Mouse (Mus musculus) myocyte (in vitro differentiated cells): Measurements from ENCODE around the gene Prkcb. TPM values are rescaled to one million over a fixed set of nuclear protein-coding genes. Genes with fewer than 3 reads are reported as not detected.

Source experiments
- H3K27me3 ChIP-seq: one replicate; pipeline ENCODE4 v1.6.1; 2011; ENCODE audit not compliant: control insufficient read depth, insufficient read depth, insufficient read length
- H3K36me3 ChIP-seq: one replicate; pipeline ENCODE4 v1.6.1; 2011; ENCODE audit not compliant: control insufficient read depth, insufficient read depth
- H3K4me2 ChIP-seq: one replicate; pipeline ENCODE4 v1.6.1; 2011; ENCODE audit warnings: low read depth, control low read depth
- H3K4me3 ChIP-seq: one replicate; pipeline ENCODE4 v1.5.1; 2011; ENCODE audit warnings: mild to moderate bottlenecking, control low read depth, moderate library complexity
- H3K79me2 ChIP-seq: one replicate; pipeline ENCODE4 v1.6.1; 2011; ENCODE audit not compliant: control insufficient read depth, insufficient read depth
- H3ac ChIP-seq: one replicate; pipeline ENCODE4 v1.6.1; 2011; ENCODE audit not compliant: control insufficient read depth, insufficient read length
- CEBPB ChIP-seq: IDR thresholded peaks from 2 replicates; pipeline ENCODE4 v1.6.1; 2011; ENCODE audit warnings: mild to moderate bottlenecking, moderate library complexity; ENCODE audit not compliant: poor library complexity, insufficient read depth, severe bottlenecking
- E2F4 ChIP-seq: IDR thresholded peaks from one replicate; pipeline ENCODE4 v1.6.1; 2011; ENCODE audit warnings: mild to moderate bottlenecking, control low read depth, moderate library complexity; ENCODE audit not compliant: insufficient read depth
- MAX ChIP-seq: IDR thresholded peaks from one replicate; pipeline ENCODE4 v1.6.1; 2011; ENCODE audit warnings: low read depth, mild to moderate bottlenecking, control low read depth
- MYOD1 ChIP-seq, 3 experiments: IDR thresholded peaks; one replicate each; pipeline ENCODE4 v1.6.1; 2011; ENCODE audit warnings: control low read depth in 2 of 3, low read depth in 2 of 3, mild to moderate bottlenecking in 2 of 3, moderate library complexity in 1 of 3; ENCODE audit not compliant: insufficient read length in 2 of 3, control insufficient read depth in 1 of 3
- MYOG ChIP-seq, 3 experiments: IDR thresholded peaks; one replicate each; pipeline ENCODE4 v1.6.1; 2011; ENCODE audit warnings: control low read depth in 2 of 3, low read depth in 2 of 3, mild to moderate bottlenecking in 2 of 3; ENCODE audit not compliant: insufficient read length in 2 of 3, control insufficient read depth in 1 of 3, insufficient read depth in 1 of 3
- POLR2A ChIP-seq: IDR thresholded peaks from one replicate; pipeline ENCODE4 v1.6.1; 2011; ENCODE audit warnings: low read depth, mild to moderate bottlenecking, control low read depth, moderate library complexity; ENCODE audit not compliant: insufficient read length
- POLR2AphosphoS2 ChIP-seq: IDR thresholded peaks from one replicate; pipeline ENCODE4 v1.6.1; 2011; ENCODE audit warnings: low read depth, control low read depth; ENCODE audit not compliant: insufficient read length
- REST ChIP-seq: IDR thresholded peaks from one replicate; pipeline ENCODE4 v1.6.1; 2011; ENCODE audit warnings: mild to moderate bottlenecking, control low read depth, moderate library complexity; ENCODE audit not compliant: insufficient read depth, insufficient read length
- SRF ChIP-seq: IDR thresholded peaks from one replicate; pipeline ENCODE4 v1.6.1; 2011; ENCODE audit warnings: low read depth; ENCODE audit not compliant: control insufficient read depth, insufficient read length
- TCF12 ChIP-seq: IDR thresholded peaks from one replicate; pipeline ENCODE4 v1.6.1; 2011; ENCODE audit warnings: mild to moderate bottlenecking, control low read depth; ENCODE audit not compliant: poor library complexity, insufficient read depth, severe bottlenecking
- TCF3 ChIP-seq: IDR thresholded peaks from one replicate; pipeline ENCODE4 v1.6.1; 2011; ENCODE audit warnings: low read depth, control low read depth; ENCODE audit not compliant: insufficient read length
- USF1 ChIP-seq: IDR thresholded peaks from one replicate; pipeline ENCODE4 v1.6.1; 2011; ENCODE audit warnings: low read depth, mild to moderate bottlenecking, control low read depth, moderate library complexity
- polyA plus RNA-seq: library from polyadenylated mRNA; unstranded; fragments of >200 nt; fragmentation: generic; extraction: Trizol; gene quantifications from one replicate; pipeline ENCODE4 v1.2.1, GENCODE M21; 2012; ENCODE audit warnings: missing spikeins

The Prkcb gene
- polyA plus RNA-seq, 1 experiment: 2.2 TPM

GRCm38 (mm10) chr7:122404571-122405393 lies 116.2 kb downstream of the Prkcb start:
- H3K4me2 ChIP-seq: peak overlapping the region; percentile 58
- no peaks in the 10 kb centered on the region for H3K79me2 ChIP-seq
- no peak for TF ChIP-seq TCF3
- TF ChIP-seq USF1: no peak
- peak in 1 of 3 experiments; percentile 74 for TF ChIP-seq MYOG (IDR thresholded peaks at IDR 0.05; ENCODE audit: control insufficient read depth in 1 of 3, insufficient read depth in 1 of 3, insufficient read length in 2 of 3, low read depth in 2 of 3)
- no peak for TF ChIP-seq SRF
- TF ChIP-seq POLR2A: no peak
- no peak for TF ChIP-seq CEBPB
- TF ChIP-seq POLR2AphosphoS2: no peak
- TF ChIP-seq MAX: no peak
- TF ChIP-seq REST: no peak
- no peak for TF ChIP-seq E2F4
- TF ChIP-seq TCF12: no peak
- peak in 2 of 3 experiments; percentile 53 to 62 for TF ChIP-seq MYOD1 (IDR thresholded peaks at IDR 0.05; ENCODE audit: control insufficient read depth in 1 of 3, insufficient read length in 2 of 3, low read depth in 2 of 3)
- no peaks in the 10 kb centered on the region for H3K36me3 ChIP-seq
- no peaks in the 10 kb centered on the region for H3K27me3 ChIP-seq
- no peak overlapping the region for H3K4me3 ChIP-seq
- H3ac ChIP-seq: no peak overlapping the region

- no peak overlapping the region for H3ac ChIP-seq
- TF ChIP-seq MYOD1 (IDR thresholded peaks at IDR 0.05; ENCODE audit: control insufficient read depth in 1 of 3, insufficient read length in 2 of 3, low read depth in 2 of 3) (no peak), USF1 (no peak), POLR2A (no peak), CEBPB (no peak), REST (no peak), TCF12 (no peak), MAX (no peak), SRF (no peak), POLR2AphosphoS2 (no peak), E2F4 (no peak), MYOG (IDR thresholded peaks at IDR 0.05; ENCODE audit: control insufficient read depth in 1 of 3, insufficient read depth in 1 of 3, insufficient read length in 2 of 3, low read depth in 2 of 3) (no peak), TCF3 (no peak)
- no peaks in the 10 kb centered on the region for H3K79me2 ChIP-seq
- H3K4me2 ChIP-seq: no peak overlapping the region
- no peak overlapping the region for H3K4me3 ChIP-seq
- H3K36me3 ChIP-seq: no peaks in the 10 kb centered on the region
- H3K27me3 ChIP-seq: no peaks in the 10 kb centered on the region
Measured at GRCm38 (mm10) chr7:122406625-122407024, 118.1 kb downstream of the Prkcb start.

- H3K27me3 ChIP-seq: no peaks in the 10 kb centered on the region
- no peak overlapping the region for H3K4me3 ChIP-seq
- TF ChIP-seq E2F4: no peak
- no peak for TF ChIP-seq USF1
- TF ChIP-seq POLR2AphosphoS2: no peak
- no peak for TF ChIP-seq MYOG (IDR thresholded peaks at IDR 0.05; ENCODE audit: control insufficient read depth in 1 of 3, insufficient read depth in 1 of 3, insufficient read length in 2 of 3, low read depth in 2 of 3)
- no peak for TF ChIP-seq TCF3
- TF ChIP-seq MAX: no peak
- no peak for TF ChIP-seq POLR2A
- no peak overlapping the region for H3ac ChIP-seq
- no peaks in the 10 kb centered on the region for H3K79me2 ChIP-seq
- H3K4me2 ChIP-seq: no peak overlapping the region
- H3K36me3 ChIP-seq: no peaks in the 10 kb centered on the region
Measured at GRCm38 (mm10) chr7:122409945-122410344, 121.4 kb downstream of the Prkcb start.

GRCm38 (mm10) chr7:122410873-122411272 lies 122.3 kb downstream of the Prkcb start:
- TF ChIP-seq REST (no peak), MAX (no peak), CEBPB (0 out of 2 replicates have a peak, but pooled peaks have one; percentile 58), TCF12 (no peak)
- peak overlapping the region; percentile 71 for H3K4me2 ChIP-seq
- no peak overlapping the region for H3K4me3 ChIP-seq
- no peaks in the 10 kb centered on the region for H3K27me3 ChIP-seq
- no peaks in the 10 kb centered on the region for H3K36me3 ChIP-seq
- H3ac ChIP-seq: no peak overlapping the region
- no peaks in the 10 kb centered on the region for H3K79me2 ChIP-seq

GRCm38 (mm10) chr7:122413231-122413630 lies 124.7 kb downstream of the Prkcb start:
- no peaks in the 10 kb centered on the region for H3K79me2 ChIP-seq
- TF ChIP-seq POLR2AphosphoS2 (no peak), SRF (no peak), POLR2A (no peak), CEBPB (no peak), REST (no peak), TCF3 (no peak), USF1 (no peak), E2F4 (no peak), TCF12 (no peak), MAX (no peak), MYOD1 (IDR thresholded peaks at IDR 0.05; ENCODE audit: control insufficient read depth in 1 of 3, insufficient read length in 2 of 3, low read depth in 2 of 3) (no peak), MYOG (IDR thresholded peaks at IDR 0.05; ENCODE audit: control insufficient read depth in 1 of 3, insufficient read depth in 1 of 3, insufficient read length in 2 of 3, low read depth in 2 of 3) (no peak)
- H3K4me3 ChIP-seq: no peak overlapping the region
- no peaks in the 10 kb centered on the region for H3K36me3 ChIP-seq
- H3ac ChIP-seq: no peak overlapping the region
- H3K4me2 ChIP-seq: no peak overlapping the region
- no peaks in the 10 kb centered on the region for H3K27me3 ChIP-seq
